Mouse (Mus musculus) G1E (cell line): ENCODE measurements around the gene Rab7b.

ENCODE experiments used
- CTCF ChIP-seq: IDR thresholded peaks from 2 replicates; pipeline ENCODE4 v1.5.1; 2012; ENCODE audit warnings: low read depth, low read length, inconsistent platforms, mixed read lengths
- POLR2AphosphoS5 ChIP-seq: IDR thresholded peaks from 2 replicates; pipeline ENCODE4 v1.6.1; 2012; ENCODE audit warnings: low read depth, low read length, inconsistent platforms; ENCODE audit not compliant: insufficient replicate concordance
- TAL1 ChIP-seq: conservative IDR thresholded peaks from 2 replicates; pipeline ENCODE4 v1.6.1; 2012; ENCODE audit warnings: low read depth, low read length, inconsistent platforms, mixed read lengths

DNA sequence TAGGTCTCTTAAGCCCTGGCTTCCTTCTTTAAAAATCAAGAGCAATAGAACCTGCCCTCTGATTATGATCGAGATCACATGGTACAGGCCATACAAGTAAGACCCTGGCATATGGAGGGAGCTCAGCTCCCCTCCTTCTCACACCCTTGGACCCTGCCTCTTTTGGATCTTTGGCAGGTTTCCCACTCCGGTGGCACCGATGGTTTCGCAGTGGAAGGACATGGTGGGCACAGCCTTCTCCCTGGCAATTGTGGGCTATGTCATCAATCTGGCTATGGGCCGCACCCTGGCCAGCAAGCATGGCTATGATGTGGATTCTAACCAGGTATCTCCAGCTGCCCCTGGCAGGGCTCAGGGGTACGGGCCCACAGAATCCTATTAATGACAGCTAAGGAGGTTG, 68.7 kb downstream of the Rab7b start:
- no peak for TF ChIP-seq TAL1
- TF ChIP-seq CTCF: no peak
- TF ChIP-seq POLR2AphosphoS5: no peak
